Comparison of ENCODE assay signal across 8 mouse cellular contexts in genomic region chr17:50020211-50021001, GRCm38 (mm10).
DNase-seq lines count a peak whose midpoint lies in the region; ATAC-seq and TF ChIP-seq lines count a peak whose summit lies in the region.

No protein-coding gene starts in this region.

- no peak overlapping the region for H3K27ac ChIP-seq in intestine, embryonic 16.5 days (ENCODE audit: low read length)
- peak overlapping the region; percentile 67 for H3K27ac ChIP-seq in neural tube, embryonic 15.5 days (replicated peaks)
- no peak overlapping the region for H3K27ac ChIP-seq in thymus, adult 2 months (ENCODE audit: control insufficient read depth, insufficient read depth, low read length)

- H3K36me3 ChIP-seq in intestine, embryonic 16.5 days (ENCODE audit: control insufficient read depth, insufficient read depth, low read length): no peaks in the 10 kb centered on the region
- no peaks in the 10 kb centered on the region for H3K36me3 ChIP-seq in neural tube, embryonic 15.5 days
- H3K36me3 ChIP-seq in thymus, adult 2 months (ENCODE audit: control insufficient read depth, insufficient read depth, low read length): no peaks in the 10 kb centered on the region

- H3K9me3 ChIP-seq in intestine, embryonic 16.5 days (ENCODE audit: control insufficient read depth, low read length): no peaks in the 10 kb centered on the region
- H3K9me3 ChIP-seq in neural tube, embryonic 15.5 days (replicated peaks): no peaks in the 10 kb centered on the region

- H3K9ac ChIP-seq in intestine, embryonic 16.5 days (ENCODE audit: low read depth, low read length): no peak overlapping the region
- no peak overlapping the region for H3K9ac ChIP-seq in neural tube, embryonic 15.5 days (replicated peaks)

- no peak for TF ChIP-seq POLR2A in thymus, adult 2 months (IDR thresholded peaks at IDR 0.05; ENCODE audit: control insufficient read depth, extremely low read depth, insufficient read depth, low read length, poor library complexity)

- no peak overlapping the region for H3K4me2 ChIP-seq in intestine, embryonic 16.5 days (ENCODE audit: low read depth, low read length)
- H3K4me2 ChIP-seq in neural tube, embryonic 15.5 days: peak overlapping the region; percentile 25

- no peaks in the 10 kb centered on the region for H3K4me1 ChIP-seq in intestine, embryonic 16.5 days (ENCODE audit: control insufficient read depth, insufficient read depth, low read length)
- H3K4me1 ChIP-seq in neural tube, embryonic 15.5 days: peaks cover 28% of the 10 kb centered on the region
- no peaks in the 10 kb centered on the region for H3K4me1 ChIP-seq in thymus, adult 2 months (replicated peaks; ENCODE audit: control insufficient read depth, insufficient read depth, low read length)

- TF ChIP-seq CTCF in thymus, adult 2 months (IDR thresholded peaks at IDR 0.05; ENCODE audit: borderline replicate concordance, control insufficient read depth, extremely low read depth, insufficient read depth, low read length, poor library complexity): no peak

- H3K27me3 ChIP-seq in intestine, embryonic 16.5 days (replicated peaks; ENCODE audit: control insufficient read depth, insufficient read depth, low read length): no peaks in the 10 kb centered on the region
- H3K27me3 ChIP-seq in neural tube, embryonic 15.5 days (replicated peaks): no peaks in the 10 kb centered on the region
- H3K27me3 ChIP-seq in thymus, adult 2 months (ENCODE audit: control insufficient read depth, insufficient read depth, low read length): no peaks in the 10 kb centered on the region

- peak; percentile 84 for ATAC-seq in erythroid progenitor cell, adult 5-6 weeks (replicated peaks; ENCODE audit: low FRiP score, poor library complexity, severe bottlenecking)
- ATAC-seq in intestine, embryonic 16.5 days: peak; percentile 88
- peak; percentile 71 for ATAC-seq in neural tube, embryonic 15.5 days (ENCODE audit: low FRiP score)

- H3K4me3 ChIP-seq in intestine, embryonic 16.5 days (ENCODE audit: low read length): no peak overlapping the region
- H3K4me3 ChIP-seq in neural tube, embryonic 15.5 days (replicated peaks): no peak overlapping the region
- H3K4me3 ChIP-seq in thymus, adult 2 months (ENCODE audit: control insufficient read depth, insufficient read depth, low read length): no peak overlapping the region

- intact Hi-C loops in left cerebral cortex, postnatal 10 days (cut with DNase I): no loop called here

- WGBS in intestine, embryonic 16.5 days: 62% methylated on average over 16 of the region's 16 CpGs
- WGBS in neural tube, embryonic 15.5 days: 40% methylated on average over 16 of the region's 16 CpGs
- 71% methylated on average over 16 of the region's 16 CpGs for WGBS in thymus, adult 2 months

- DNase-seq in left cerebral cortex, postnatal 10 days (ENCODE audit: extremely low spot score in 1 of 2, low spot score in 2 of 2): peak; percentile 8 to 47
- DNase-seq in left cerebral cortex, adult 9 months (ENCODE audit: low spot score in 2 of 2): no peak
- peak; percentile 38 for DNase-seq in c-Kit-positive CD71-negative TER-119-negative erythroid progenitor cells, embryonic 14.5 days (ENCODE audit: low read depth)
- DNase-seq in frontal cortex, adult 2 months (ENCODE audit: extremely low spot score in 1 of 2, low spot score in 1 of 2): no peak
- no peak for DNase-seq in thymus, adult 2 months

Comparison
In these comparisons a context has a peak if more than half of its experiments do, and no peak if none do; other contexts are left out.
1. DNase-seq: peak in left cerebral cortex, postnatal 10 days (2 of 2) and c-Kit-positive CD71-negative TER-119-negative erythroid progenitor cells, embryonic 14.5 days (single experiment); none in left cerebral cortex, adult 9 months (0 of 2), frontal cortex, adult 2 months (0 of 2) and thymus, adult 2 months (single experiment).
2. Peak in every context shown above with its lines, with median percentiles within 50 percentile points of each other: ATAC-seq.